Mouse (Mus musculus) embryo, embryonic 11 days (tissue): Measurements from ENCODE around the gene A030005L19Rik.
"Not testable (repeated sequence)": the region's sequence is repeated elsewhere in the genome, so short reads cannot be mapped to it uniquely, and the experiment has no call there.

Experiments used
- DNase-seq: peaks from one replicate; pipeline ENCODE4 v3.0.0-alpha.2; 2015

Gene A030005L19Rik

DNA sequence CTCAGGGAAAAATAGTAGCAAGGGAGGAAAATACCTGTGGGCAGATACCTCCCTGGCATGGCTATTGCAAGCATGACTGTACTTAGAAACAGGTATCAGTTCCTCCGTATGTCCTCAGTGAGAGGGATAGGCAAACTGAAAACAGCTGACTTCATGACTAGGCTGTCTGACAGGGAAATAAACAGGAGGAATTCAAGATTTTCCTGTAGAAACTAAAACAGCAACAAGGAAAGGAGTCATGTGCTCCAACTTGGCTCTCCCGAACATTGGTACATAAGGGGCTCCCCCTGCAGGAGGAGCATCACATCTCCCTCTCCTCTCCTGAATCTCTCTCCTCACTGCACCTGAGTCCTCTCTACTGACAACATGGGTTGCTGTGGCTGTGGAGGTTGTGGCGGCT is at the start of gene A030005L19Rik:
TSS of gene A030005L19Rik (plus strand) at position 301 of the 400 bp plus-strand sequence.
- DNase-seq, result no peak

DNA sequence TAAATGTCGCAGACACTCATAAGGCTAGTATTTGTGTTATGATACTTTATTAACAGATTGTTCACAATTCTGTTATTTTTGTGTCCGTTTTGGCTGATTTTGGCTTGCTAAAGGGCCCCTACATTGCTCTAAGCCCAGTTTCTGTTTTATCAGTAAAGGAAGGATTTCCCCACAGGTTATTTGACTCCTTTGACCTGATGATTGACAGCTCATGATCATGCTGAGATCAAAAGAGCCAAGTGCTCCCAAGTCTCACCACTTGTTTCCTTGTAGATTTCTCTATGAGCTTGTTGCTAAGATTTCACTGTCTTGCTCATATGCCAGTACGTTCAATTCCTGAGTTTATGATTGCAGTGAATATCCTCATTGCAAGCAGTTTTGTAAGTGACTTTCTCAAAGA is 42.9 kb upstream of the A030005L19Rik start:
- DNase-seq, result no peak

DNA sequence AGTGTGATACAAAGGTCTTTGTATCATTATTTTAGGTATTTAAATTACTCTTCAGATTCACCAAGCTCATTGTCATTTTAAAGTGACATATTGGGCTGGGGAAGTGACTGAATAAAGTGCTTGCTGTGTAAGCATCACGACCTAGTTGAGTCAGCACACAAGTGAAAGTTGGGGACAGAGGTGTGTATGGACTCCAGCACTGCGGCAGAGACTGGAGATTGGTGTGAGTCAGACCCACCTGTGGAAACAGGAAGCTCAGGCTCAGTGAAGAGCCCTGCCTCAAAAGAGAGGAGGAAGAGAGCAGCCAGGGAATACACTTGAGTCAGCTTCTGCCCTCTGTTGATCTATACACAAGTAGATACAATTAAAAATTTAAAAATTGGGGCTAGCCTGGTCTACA is 34.0 kb upstream of the A030005L19Rik start:
- DNase-seq, result no peak

DNA sequence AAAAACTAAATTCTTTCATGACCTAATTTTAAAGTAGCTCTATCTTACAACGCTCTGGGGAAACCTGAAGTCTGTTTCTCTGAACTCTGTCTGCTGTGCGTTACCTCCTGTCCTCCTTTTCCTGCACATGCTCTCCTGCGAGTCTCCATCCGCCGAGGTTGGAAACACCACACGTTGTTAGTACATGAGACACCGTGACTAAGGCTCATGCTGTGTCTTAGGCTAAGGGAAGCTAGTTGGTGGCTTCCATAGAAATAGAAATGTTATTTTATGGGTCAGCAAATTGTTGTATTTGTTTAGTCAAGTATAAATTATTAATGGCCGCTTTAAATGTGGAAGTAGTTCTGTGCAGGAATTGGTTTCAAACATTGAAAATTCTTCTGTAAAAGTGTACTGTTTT is 32.9 kb upstream of the A030005L19Rik start:
- no peak for DNase-seq

DNA sequence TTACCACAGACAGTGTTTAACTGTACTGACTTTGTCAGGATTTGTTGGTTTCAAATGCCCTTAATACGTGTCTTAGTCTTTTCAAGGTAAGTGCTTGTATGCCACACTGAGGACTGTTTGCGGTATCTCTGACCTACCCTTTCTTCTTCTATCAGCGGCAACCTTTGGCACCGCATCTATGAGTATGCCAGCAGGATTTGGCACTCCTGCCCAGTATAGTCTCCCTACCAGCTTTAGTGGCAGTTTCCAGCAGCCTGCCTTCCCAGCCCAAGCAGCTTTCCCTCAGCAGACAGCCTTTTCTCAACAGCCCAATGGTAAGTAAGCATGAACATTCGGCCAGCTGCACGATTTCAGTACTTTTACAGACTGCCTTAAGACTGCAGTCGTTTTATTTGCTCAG is 19.9 kb upstream of the A030005L19Rik start:
- DNase-seq, result no peak

DNA sequence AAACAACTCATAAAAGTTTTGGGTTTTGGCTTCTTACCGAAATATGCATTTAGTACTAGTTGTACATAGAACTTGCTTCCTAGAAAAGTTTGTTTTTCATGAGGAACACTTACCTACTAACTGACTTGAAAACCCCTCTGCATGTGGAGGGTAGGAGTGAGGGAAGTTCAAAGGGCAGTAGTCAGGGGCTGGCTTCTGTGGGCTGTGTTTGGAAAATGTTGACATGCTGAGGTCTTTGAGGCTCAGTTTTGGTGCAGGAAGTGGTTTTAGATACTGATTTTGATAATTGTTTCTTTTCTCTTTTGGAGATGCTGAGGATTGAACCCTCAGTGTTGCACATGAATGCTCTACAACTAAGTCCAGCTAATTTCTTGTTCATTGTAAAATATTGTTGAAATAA is 12.6 kb upstream of the A030005L19Rik start:
- no peak for DNase-seq

DNA sequence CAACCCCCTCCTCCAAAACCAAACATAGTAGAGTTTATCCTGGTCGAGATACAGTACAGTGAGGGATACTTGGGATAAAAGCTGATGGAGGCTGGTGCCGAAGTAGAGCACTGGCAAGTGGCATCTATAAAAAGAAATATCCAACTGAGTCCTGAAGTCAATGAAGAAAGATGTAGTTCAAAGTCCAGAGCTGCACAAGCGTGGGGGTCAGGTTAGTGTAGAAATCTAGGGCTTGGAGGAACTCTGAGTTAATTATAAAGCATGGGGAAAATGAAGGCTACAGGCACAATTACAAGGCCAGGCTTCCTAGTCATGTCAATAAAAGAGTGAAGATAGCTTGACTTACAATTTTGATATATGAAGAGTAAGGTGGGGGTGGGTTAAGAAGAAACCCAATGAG is 11.9 kb upstream of the A030005L19Rik start:
- no peak for DNase-seq

DNA sequence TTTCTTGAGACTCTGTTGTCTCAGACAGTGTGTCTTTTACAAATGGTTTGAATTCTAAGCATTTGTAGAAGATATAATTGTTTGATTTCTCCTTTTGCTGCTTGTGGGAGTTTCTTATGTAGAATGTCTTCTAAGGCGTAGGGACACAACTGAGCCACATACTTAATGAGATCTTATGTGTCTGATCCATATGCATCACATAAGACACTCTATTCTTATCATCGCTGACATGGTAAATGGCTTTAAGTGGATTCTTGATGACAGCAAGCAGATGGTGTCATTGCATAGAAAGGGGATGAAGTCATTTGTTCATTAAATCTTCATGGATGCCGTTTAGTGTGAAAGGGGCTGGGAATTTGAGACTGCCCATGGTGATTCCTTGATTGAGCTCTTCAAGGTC is 7.2 kb upstream of the A030005L19Rik start:
- no peak for DNase-seq

DNA sequence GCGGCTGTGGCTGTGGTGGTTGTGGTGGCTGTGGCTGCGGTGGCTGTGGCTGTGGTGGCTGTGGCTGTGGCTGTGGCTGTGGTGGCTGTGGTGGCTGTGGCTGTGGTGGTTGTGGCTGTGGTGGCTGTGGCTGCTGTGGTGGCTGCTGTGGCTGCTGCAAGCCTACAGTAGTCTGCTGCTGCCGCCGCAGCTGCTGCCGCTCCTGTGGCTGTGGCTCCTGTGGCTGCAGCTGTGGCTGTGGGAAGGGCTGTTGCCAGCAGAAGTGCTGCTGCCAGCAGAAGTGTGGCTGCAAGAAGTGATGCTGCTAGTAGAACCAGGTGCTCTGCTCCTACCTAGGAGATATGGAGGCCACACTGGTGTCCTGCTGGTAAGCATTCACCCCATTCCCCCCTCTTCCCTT is 309 bp downstream of the A030005L19Rik start:
- not testable (repeated sequence) for DNase-seq

DNA sequence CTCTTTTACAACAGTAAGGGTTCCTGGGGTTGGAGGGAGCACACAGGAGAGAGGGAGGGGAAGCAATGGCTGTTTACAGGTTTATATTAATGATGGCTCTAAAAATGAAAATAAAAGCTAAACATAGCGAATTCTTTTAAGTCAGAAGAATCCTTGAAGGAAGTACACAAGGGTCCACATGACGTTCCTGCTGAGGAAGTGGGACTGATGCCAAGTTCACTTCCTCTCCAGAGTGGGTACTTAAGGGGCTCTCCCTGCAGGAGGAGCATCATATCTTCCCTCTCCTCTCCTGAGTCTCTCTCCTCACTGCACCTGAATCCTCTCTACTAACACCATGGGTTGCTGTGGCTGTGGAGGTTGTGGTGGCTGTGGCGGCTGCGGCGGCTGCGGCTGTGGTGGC is 11.5 kb downstream of the A030005L19Rik start, which contains the start of gene A030014E15Rik:
TSS of gene A030014E15Rik (plus strand) at position 268 of the 400 bp plus-strand sequence.
- no peak for DNase-seq

DNA sequence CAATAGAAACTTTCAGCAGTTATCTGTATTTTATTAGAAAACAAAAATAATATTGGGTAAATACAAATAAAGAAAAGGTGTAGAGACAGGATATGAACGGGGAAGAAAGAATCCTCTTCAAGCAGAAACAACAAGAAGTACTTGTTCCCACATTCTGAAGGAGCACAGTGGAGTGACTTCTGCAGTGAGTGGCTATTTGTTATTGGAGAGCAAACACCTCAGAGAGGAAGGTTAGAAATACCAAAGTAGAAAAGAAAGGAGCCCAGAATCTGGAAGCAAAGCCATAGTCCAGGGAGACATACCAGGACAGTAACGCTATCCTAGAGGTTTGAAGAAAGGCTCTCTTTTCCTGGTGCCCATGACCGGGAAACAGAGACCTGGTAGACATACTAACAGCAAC is 17.4 kb downstream of the A030005L19Rik start:
- not testable (repeated sequence) for DNase-seq

DNA sequence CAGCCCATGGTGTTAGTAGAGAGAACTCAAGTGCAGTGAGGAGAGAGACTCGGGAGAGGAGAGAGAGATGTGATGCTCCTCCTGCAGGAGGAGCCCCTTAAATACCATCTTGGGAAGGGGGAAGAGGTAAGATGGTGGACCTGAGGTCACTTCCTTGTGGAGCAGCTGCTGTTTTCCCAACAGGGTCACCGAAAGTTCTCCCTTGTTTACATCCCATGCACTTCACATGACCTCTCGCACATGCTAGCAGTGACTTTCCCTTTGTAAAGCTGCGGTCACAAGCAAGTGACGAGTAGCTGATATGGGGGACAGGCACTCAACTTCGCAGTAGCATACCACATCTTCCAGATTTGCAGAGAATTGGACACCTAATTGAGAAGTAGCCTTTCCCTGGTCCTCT is 18.2 kb downstream of the A030005L19Rik start, which contains the start of gene Gm6217:
TSS of gene Gm6217 (minus strand) at position 74 of the 400 bp plus-strand sequence.
- DNase-seq, result not testable (repeated sequence)

DNA sequence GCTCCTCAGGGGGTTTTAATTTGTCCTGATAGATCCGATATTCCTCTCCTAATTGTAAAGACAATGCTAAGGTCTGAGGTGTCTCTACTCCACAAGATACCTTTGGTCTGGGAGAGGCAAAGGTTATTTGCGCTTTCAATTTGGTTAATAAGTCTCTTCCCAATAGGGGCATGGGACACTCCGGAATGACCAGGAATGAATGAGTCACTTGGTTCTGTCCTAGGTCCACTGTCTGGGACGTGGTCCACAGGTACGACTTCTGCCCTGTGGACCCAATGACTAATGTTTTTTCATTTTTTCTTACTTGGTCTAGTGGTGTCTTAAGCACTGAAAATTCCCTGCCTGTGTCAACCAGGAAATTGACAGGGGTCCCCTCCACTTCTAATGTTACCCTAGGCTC is 25.5 kb downstream of the A030005L19Rik start:
- DNase-seq, result no peak

DNA sequence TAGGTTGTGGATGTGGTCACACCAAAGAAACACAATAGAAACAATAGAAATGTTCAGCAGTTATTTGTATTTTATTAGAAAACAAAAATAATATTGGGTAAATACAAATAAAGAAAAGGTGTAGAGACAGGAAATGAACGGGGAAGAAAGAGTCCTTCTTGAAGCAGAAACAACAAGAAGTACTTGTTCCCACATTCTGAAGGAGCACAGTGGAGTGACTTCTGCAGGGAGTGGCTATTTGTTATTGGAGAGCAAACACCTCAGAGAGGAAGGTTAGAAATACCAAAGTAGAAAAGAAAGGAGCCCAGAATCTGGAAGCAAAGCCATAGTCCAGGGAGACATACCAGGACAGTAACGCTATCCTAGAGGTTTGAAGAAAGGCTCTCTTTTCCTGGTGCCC is 29.4 kb downstream of the A030005L19Rik start:
- DNase-seq, result not testable (repeated sequence)

DNA sequence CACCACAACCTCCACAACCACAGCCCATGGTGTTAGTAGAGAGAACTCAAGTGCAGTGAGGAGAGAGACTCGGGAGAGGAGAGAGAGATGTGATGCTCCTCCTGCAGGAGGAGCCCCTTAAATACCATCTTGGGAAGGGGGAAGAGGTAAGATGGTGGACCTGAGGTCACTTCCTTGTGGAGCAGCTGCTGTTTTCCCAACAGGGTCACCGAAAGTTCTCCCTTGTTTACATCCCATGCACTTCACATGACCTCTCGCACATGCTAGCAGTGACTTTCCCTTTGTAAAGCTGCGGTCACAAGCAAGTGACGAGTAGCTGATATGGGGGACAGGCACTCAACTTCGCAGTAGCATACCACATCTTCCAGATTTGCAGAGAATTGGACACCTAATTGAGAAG is 30.2 kb downstream of the A030005L19Rik start, which contains the start of gene A030003K21Rik:
TSS of gene A030003K21Rik (minus strand) at position 94 of the 400 bp plus-strand sequence.
- not testable (repeated sequence) for DNase-seq

DNA sequence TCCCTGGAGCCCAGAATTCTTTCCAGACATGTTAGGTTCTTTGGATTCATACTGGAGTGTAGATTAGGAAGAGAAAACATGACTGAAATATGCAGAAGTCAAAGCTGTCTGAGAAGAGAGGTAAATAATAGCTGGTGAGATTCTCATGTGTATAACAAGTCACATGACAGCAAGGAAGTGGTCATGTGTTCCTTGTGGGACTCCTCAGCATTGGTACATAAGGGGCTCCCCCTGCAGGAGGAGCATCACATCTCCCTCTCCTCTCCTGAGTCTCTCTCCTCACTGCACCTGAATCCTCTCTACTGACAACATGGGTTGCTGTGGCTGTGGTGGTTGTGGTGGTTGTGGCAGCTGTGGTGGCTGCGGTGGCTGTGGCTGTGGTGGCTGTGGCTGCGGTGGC is 32.9 kb downstream of the A030005L19Rik start:
- DNase-seq, result not testable (repeated sequence)

DNA sequence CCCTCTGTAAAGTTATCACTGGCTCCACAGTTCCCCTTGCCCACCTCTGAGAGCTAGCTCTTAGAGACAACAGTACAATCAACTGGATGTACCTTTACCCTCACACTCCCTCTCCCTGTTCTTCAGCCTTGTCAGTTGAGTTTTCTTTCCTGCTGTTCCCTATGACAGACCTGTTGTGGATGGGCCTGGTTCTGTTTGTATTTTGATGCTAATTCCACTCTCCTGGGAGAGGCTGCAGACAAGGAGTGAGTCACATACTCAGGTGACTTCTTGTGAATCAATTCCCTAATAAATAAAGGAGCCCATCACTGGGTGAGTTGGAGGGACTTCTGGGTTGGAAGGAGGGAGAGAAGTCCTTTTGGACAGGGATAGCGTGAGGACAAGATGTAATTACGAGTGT is 35.5 kb downstream of the A030005L19Rik start:
- DNase-seq, result no peak

DNA sequence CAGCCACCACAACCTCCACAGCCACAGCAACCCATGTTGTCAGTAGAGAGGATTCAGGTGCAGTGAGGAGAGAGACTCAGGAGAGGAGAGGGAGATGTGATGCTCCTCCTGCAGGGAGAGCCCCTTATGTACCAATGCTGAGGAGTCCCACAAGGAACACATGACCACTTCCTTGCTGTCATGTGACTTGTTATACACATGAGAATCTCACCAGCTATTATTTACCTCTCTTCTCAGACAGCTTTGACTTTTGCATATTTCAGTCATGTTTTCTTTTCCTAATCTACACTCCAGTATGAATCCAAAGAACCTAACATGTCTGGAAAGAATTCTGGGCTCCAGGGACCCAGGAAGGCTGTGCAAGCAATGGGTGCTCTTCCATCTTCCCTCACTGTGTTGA is 42.8 kb downstream of the A030005L19Rik start, which contains the start of gene Gm7544:
TSS of gene Gm7544 (minus strand) at position 101 of the 400 bp plus-strand sequence.
- not testable (repeated sequence) for DNase-seq

DNA sequence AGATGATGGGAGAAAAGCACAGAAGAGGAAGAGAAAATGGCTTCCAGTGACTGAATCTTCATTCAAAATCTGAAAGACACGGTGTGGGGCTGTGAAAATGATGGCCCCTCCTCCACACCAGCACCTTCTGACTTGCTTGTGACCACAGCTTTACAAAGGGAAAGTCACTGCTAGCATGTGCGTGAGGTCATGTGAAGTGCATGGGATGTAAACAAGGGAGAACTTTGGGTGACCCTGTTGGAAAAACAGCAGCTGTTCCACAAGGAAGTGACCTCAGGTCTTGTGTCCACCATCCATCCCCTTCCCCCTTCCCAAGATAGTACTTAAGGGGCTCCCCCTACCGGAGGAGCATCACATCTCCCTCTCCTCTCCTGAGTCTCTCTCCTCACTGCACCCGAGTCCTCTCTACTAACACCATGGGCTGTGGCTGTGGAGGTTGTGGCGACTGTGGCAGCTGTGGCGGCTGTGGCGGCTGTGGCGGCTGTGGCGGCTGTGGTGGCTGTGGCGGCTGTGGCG is 46.8 kb downstream of the A030005L19Rik start, which contains the start of gene Gm47955:
TSS of gene Gm47955 (plus strand) at position 417 of the 516 bp plus-strand sequence.
- DNase-seq, result no peak
